Mouse (Mus musculus): ENCODE measurements around the gene Kdm6b. TPM values are rescaled to one million over a fixed set of nuclear protein-coding genes. Genes with fewer than 3 reads are reported as not detected.

Gene Kdm6b
- polyA plus RNA-seq, 2 experiments = 23.7 to 31.4 TPM

DNA sequence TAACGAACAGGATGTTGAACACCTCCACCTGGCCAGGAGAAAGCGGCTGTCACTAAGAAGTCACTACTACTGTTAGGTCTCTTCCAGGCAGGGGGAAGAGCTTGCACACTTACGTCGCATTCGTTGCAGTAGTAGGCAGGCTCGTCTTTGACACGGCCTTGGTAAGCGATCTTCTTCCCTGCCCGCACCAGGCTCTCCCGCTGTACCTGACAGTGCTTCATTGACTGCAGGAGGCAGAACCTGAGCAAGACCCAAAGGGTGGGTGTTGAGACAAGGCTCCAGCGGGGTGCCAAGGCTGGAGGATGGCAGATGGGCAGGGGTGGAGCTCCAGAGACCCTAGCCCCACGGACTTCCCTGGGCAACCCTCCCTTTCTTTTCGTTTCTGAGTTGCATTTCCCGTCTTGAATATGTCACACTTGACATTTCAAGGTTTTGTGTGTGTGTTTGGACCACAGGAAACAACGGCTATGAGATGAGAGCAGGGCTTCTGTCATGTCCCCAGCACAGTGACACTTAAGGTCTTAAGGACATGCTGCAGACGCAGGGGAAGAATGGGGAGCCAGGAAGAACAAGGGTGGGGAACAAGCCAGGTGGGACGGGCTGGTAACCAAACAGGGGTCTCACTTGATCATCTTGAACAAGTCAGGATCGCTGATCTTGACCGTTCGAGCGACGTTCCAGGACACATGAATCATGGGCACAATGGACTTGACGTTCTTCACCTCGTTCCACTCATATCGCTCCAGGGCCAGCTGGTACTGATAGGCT lies 13.2 kb downstream of the Kdm6b start:
- ATAC-seq (ENCODE audit: low FRiP score, low read depth) (no peak), DNase-seq (ENCODE audit: low spot score) (no peak)
- Histone ChIP-seq H3K9me3 (ENCODE audit: control insufficient read depth, low read length) (no peaks in the 10 kb centered on the region), H3K9ac (ENCODE audit: low read depth, low read length, severe bottlenecking) (no peak overlapping the region), H3K36me3 (ENCODE audit: control insufficient read depth, insufficient read depth, low read length) (peaks cover 68% of the 10 kb centered on the region), H3K27me3 (ENCODE audit: control insufficient read depth, insufficient read depth, low read length) (no peaks in the 10 kb centered on the region), H3K4me1 (ENCODE audit: control insufficient read depth, insufficient read depth, low read length) (peaks cover 28% of the 10 kb centered on the region), H3K27ac (replicated peaks; ENCODE audit: low read depth, low read length) (no peak overlapping the region), H3K4me2 (replicated peaks; ENCODE audit: low read depth, low read length, severe bottlenecking) (no peak overlapping the region), H3K4me3 (replicated peaks; ENCODE audit: low read length) (no peak overlapping the region)
- no peak for TF ChIP-seq POLR2A (IDR thresholded peaks at IDR 0.05; ENCODE audit: borderline replicate concordance, extremely low read depth, insufficient read depth, insufficient read length)
- WGBS = 76% methylated on average over 25 of the region's 25 CpGs

GRCm38 (mm10) chr11:69399201-69400082 lies 14.0 kb downstream of the Kdm6b start:
- Histone ChIP-seq H3K4me3 (replicated peaks; ENCODE audit: low read length) (no peak overlapping the region; the same call in 1 of the 2 replicates), H3K9me3 (ENCODE audit: control insufficient read depth, low read length) (no peaks in the 10 kb centered on the region), H3K27me3 (ENCODE audit: control insufficient read depth, insufficient read depth, low read length) (no peaks in the 10 kb centered on the region), H3K27ac (replicated peaks; ENCODE audit: low read depth, low read length) (no peak overlapping the region), H3K4me2 (replicated peaks; ENCODE audit: low read depth, low read length, severe bottlenecking) (peak overlapping the region; percentile 32; the same call in 1 of the 2 replicates), H3K9ac (ENCODE audit: low read depth, low read length, severe bottlenecking) (peak overlapping the region; percentile 21; the same call in 1 of the 2 replicates), H3K36me3 (ENCODE audit: control insufficient read depth, insufficient read depth, low read length) (peaks cover 59% of the 10 kb centered on the region), H3K4me1 (ENCODE audit: control insufficient read depth, insufficient read depth, low read length) (peaks cover 28% of the 10 kb centered on the region)
- WGBS = 20% methylated on average over 64 of the region's 66 CpGs
- no peak for ATAC-seq (ENCODE audit: low FRiP score, low read depth)
- DNase-seq (ENCODE audit: low spot score) = no peak
- TF ChIP-seq POLR2A (IDR thresholded peaks at IDR 0.05; ENCODE audit: borderline replicate concordance, extremely low read depth, insufficient read depth, insufficient read length) = no peak

DNA sequence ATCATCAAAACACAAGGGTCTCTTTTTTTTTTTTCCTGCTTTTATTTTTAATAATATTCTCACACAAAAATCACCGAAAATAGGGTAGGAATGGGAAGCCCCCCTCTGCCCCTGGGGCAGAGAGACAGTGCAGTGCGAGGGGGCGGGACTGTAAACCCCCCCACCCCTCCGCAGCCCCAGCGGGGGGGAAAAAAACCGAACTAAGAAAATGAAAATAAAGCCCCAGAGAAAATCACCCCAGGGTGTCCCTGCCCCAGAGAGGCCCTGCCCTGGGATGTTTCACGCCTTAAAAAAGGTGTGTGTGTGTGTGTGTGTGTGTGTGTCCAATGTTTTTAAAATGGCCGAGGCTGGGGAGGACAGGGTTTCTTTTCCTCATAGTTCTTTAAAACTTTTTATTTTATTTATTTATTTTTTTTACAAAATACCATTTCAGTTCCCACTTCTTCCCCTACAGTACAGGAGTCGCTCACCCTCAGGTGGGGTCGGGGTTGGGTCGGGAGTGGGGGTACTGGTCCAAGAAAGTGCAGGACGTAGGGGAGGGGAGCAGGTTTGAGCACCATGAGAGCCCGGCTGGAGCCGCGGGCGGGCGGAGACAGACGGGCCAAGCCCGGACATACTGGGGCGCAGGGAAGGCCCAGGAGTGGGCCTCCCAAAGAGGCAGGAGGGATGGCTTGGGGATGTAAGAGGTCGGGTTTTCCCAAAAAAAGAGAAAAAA lies 14.8 kb downstream of the Kdm6b start:
- Histone ChIP-seq H3K4me3 (replicated peaks; ENCODE audit: low read length) (peak overlapping the region; percentile 23), H3K9me3 (ENCODE audit: control insufficient read depth, low read length) (no peaks in the 10 kb centered on the region), H3K27ac (replicated peaks; ENCODE audit: low read depth, low read length) (peak overlapping the region; percentile 43; the same call in 1 of the 2 replicates), H3K36me3 (ENCODE audit: control insufficient read depth, insufficient read depth, low read length) (peaks cover 51% of the 10 kb centered on the region), H3K4me1 (ENCODE audit: control insufficient read depth, insufficient read depth, low read length) (peaks cover 32% of the 10 kb centered on the region), H3K4me2 (replicated peaks; ENCODE audit: low read depth, low read length, severe bottlenecking) (peak overlapping the region; percentile 91), H3K27me3 (ENCODE audit: control insufficient read depth, insufficient read depth, low read length) (no peaks in the 10 kb centered on the region), H3K9ac (ENCODE audit: low read depth, low read length, severe bottlenecking) (no peak overlapping the region)
- WGBS = 25% methylated on average over 21 of the region's 21 CpGs
- DNase-seq (ENCODE audit: low spot score) (no peak), ATAC-seq (ENCODE audit: low FRiP score, low read depth) (no peak)
- TF ChIP-seq POLR2A (IDR thresholded peaks at IDR 0.05; ENCODE audit: borderline replicate concordance, extremely low read depth, insufficient read depth, insufficient read length) = no peak

DNA sequence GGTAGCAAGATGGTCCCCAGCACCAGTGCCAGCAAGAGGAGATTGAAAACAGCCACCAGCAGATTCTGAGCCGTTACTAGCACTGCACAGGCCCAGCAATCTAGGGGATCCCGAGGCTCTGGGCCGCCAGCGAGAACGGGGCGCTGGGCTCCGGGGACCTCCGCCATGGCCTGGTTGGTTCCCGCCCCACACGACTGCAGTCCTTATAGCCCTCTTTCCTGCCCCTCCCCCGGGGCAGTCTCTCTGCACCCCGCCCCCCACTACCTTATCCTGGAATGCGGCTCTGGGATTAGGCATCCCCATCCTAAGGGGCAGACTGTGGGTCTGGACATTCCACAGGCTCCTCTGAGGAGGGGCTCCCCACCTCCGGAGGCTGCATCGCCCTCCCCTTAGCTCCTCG lies 15.4 kb downstream of the Kdm6b start, which contains the start of gene Tmem88:
Gene Tmem88, minus strand, starts transcription at position 176 of the 400 bp plus-strand sequence.
- Histone ChIP-seq H3K27me3 (ENCODE audit: control insufficient read depth, insufficient read depth, low read length) (no peaks in the 10 kb centered on the region), H3K4me2 (replicated peaks; ENCODE audit: low read depth, low read length, severe bottlenecking) (peak within 1 kb of the TSS; percentile 91), H3K4me1 (ENCODE audit: control insufficient read depth, insufficient read depth, low read length) (peaks cover 32% of the 10 kb centered on the region), H3K9ac (ENCODE audit: low read depth, low read length, severe bottlenecking) (peak within 1 kb of the TSS; percentile 87), H3K4me3 (replicated peaks; ENCODE audit: low read length) (peak within 1 kb of the TSS; percentile 23), H3K27ac (replicated peaks; ENCODE audit: low read depth, low read length) (peak within 1 kb of the TSS; percentile 43), H3K36me3 (ENCODE audit: control insufficient read depth, insufficient read depth, low read length) (peaks cover 46% of the 10 kb centered on the region), H3K9me3 (ENCODE audit: control insufficient read depth, low read length) (no peaks in the 10 kb centered on the region)
- DNase-seq (ENCODE audit: low spot score) (no peak), ATAC-seq (ENCODE audit: low FRiP score, low read depth) (no peak)
- 5% methylated on average over 16 of the region's 16 CpGs for WGBS
- TF ChIP-seq POLR2A (IDR thresholded peaks at IDR 0.05; ENCODE audit: borderline replicate concordance, extremely low read depth, insufficient read depth, insufficient read length) = no peak
